Mouse (Mus musculus) hindbrain, embryonic 14.5 days (tissue): ENCODE measurements around the gene Ltbp3. TPM values are rescaled to one million over a fixed set of nuclear protein-coding genes. Genes with fewer than 3 reads are reported as not detected.

Experiments used
- ATAC-seq: fragments of 200-750 bp; cut with Nextera tagmentation; 2 replicates; pipeline ENCODE4 v1.8.0; 2017; ENCODE audit warnings: moderate number of reproducible peaks, mild to moderate bottlenecking, moderate TSS enrichment, moderate library complexity; ENCODE audit not compliant: low FRiP score
- DNase-seq: peaks from one replicate; pipeline ENCODE4 v3.0.0-alpha.2; 2015; ENCODE audit warnings: low spot score
- H3K27ac ChIP-seq: fragments of 300-500 bp; sonication (generic); 2 replicates; pipeline ENCODE4 v1.5.1; 2014; ENCODE audit warnings: mild to moderate bottlenecking, moderate library complexity
- H3K27me3 ChIP-seq: fragments of 300-500 bp; sonication (generic); 2 replicates; pipeline ENCODE4 v1.6.1; 2014; ENCODE audit warnings: mild to moderate bottlenecking, low read length, mixed read lengths; ENCODE audit not compliant: control insufficient read depth, insufficient read depth
- H3K36me3 ChIP-seq: fragments of 300-500 bp; sonication (generic); replicated peaks from 2 replicates; pipeline ENCODE4 v1.6.1; 2014; ENCODE audit not compliant: control insufficient read depth, insufficient read depth
- H3K4me1 ChIP-seq: fragments of 300-500 bp; sonication (generic); replicated peaks from 2 replicates; pipeline ENCODE4 v1.6.1; 2014; ENCODE audit warnings: antibody characterized with exemption, low read length, mixed read lengths; ENCODE audit not compliant: control insufficient read depth, insufficient read depth
- H3K4me2 ChIP-seq: fragments of 300-500 bp; sonication (generic); replicated peaks from 2 replicates; pipeline ENCODE4 v1.6.1; 2014; ENCODE audit warnings: mild to moderate bottlenecking, moderate library complexity
- H3K4me3 ChIP-seq: fragments of 300-500 bp; sonication (generic); replicated peaks from 2 replicates; pipeline ENCODE4 v1.5.1; 2014; ENCODE audit warnings: mild to moderate bottlenecking, low read length
- H3K9ac ChIP-seq: fragments of 300-500 bp; sonication (generic); 2 replicates; pipeline ENCODE4 v1.6.1; 2014
- H3K9me3 ChIP-seq: fragments of 300-500 bp; sonication (generic); 2 replicates; pipeline ENCODE4 v1.6.1; 2016; ENCODE audit warnings: low read length; ENCODE audit not compliant: control insufficient read depth
- WGBS: fragments of 180-500 bp; shearing (Covaris S2); extraction: QIAGEN DNeasy Blood & Tissue Kit; methylation state at CpG from one replicate; pipeline ENCODE4 v1.1.7; 2014; 5-methylcytosine and 5-hydroxymethylcytosine counted together
- polyA plus RNA-seq: library from polyadenylated mRNA; unstranded; fragments of >200 nt; fragmentation: Nextera tagmentation; extraction: Ambion mirVana; gene quantifications from 2 replicates; pipeline ENCODE4 v1.2.1, GENCODE M21; 2014

The Ltbp3 gene
- polyA plus RNA-seq, 1 experiment from 2014 or later: 15.8 TPM

DNA sequence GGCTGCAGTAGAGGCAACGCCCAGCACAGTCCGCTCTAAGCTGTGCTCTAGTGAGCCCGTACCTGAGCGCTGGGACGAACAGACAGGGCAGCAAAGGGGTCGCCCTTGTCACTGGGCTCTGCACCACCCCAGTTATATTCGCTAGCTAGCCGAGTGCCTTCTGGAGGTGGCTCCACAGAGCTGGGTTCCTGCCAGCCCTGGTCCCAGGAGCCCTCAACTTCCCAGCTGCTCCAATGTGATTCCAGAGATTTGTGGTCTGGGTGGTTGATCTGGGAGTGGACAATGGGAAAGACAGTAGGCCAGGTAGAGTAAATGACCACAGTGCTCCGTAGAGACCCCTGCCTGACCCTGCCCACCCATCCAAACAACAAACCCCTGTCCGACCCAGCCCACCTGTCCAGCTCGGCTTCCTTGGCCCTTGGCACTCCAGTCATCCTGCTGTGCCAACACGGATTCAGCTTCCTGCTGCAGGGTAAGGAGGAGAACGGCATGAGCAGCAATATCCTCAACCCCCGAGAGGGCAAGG is 18.2 kb downstream of the Ltbp3 start:
- Histone ChIP-seq H3K4me2 (no peak overlapping the region), H3K36me3 (peaks cover 64% of the 10 kb centered on the region)
- WGBS: 84% methylated on average over 14 of the region's 14 CpGs

DNA sequence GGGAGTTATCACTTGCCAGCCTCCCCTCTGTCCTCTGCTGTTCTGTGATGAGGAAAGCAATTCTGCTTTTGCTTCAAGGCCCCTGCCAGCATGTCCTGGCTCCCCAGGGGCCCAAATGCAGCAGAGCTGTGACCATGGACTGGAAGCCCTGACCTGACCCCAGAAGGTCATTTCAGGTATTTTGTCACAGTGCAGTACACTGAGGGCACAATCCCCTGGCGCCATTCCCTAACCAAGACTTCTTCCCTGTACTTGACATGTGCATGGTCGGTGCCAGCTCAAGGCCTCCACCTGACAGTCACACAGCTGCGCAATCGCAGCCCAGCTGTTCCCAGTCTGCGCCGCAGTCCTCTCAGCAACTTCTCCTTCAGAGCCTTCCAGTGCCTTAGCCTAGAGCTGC is 22.5 kb downstream of the Ltbp3 start:
- peaks cover 93% of the 10 kb centered on the region for H3K36me3 ChIP-seq
- no peak for ATAC-seq
- no peak overlapping the region for H3K4me2 ChIP-seq
- H3K27ac ChIP-seq: no peak overlapping the region
- DNase-seq: no peak
- no peak overlapping the region for H3K9ac ChIP-seq
- no peaks in the 10 kb centered on the region for H3K4me1 ChIP-seq
- no peak overlapping the region for H3K4me3 ChIP-seq
- H3K9me3 ChIP-seq: no peaks in the 10 kb centered on the region
- 93% methylated on average over 6 of the region's 6 CpGs for WGBS
- peaks cover 7% of the 10 kb centered on the region for H3K27me3 ChIP-seq

More for the DNA sequence above, 18.2 kb downstream of the Ltbp3 start:
- ATAC-seq (no peak), DNase-seq (no peak)
- Histone ChIP-seq H3K27me3 (peaks cover 44% of the 10 kb centered on the region), H3K27ac (no peak overlapping the region), H3K9ac (no peak overlapping the region), H3K4me1 (peaks cover 10% of the 10 kb centered on the region; the same call in 1 of the 2 replicates), H3K9me3 (no peaks in the 10 kb centered on the region), H3K4me3 (no peak overlapping the region)

DNA sequence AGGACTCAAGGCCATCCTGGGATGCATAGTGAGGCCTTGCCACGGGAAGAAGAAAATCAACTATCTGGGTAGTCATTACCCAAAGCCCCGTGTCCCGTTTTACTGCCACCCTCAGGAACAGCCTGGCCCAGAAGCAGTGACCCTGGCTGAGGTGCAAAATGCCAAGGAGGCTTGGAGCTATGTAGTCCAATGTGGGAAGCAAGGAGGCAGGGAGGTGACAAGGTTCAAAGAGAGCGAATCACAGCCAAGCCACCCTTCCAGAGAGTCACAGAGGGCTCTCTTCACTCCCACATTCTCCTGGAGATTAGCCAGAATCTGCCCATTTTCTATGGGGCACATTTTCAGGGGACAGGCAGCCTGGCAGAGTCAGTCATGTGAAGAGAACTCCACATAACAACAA is 26.6 kb downstream of the Ltbp3 start:
- Histone ChIP-seq H3K9ac (no peak overlapping the region), H3K4me2 (no peak overlapping the region), H3K4me1 (peaks cover 11% of the 10 kb centered on the region), H3K27ac (no peak overlapping the region), H3K4me3 (no peak overlapping the region), H3K9me3 (no peaks in the 10 kb centered on the region), H3K27me3 (no peaks in the 10 kb centered on the region), H3K36me3 (peaks cover 65% of the 10 kb centered on the region)
- no peak for ATAC-seq
- no peak for DNase-seq
- 92% methylated on average over 4 of the region's 4 CpGs for WGBS

DNA sequence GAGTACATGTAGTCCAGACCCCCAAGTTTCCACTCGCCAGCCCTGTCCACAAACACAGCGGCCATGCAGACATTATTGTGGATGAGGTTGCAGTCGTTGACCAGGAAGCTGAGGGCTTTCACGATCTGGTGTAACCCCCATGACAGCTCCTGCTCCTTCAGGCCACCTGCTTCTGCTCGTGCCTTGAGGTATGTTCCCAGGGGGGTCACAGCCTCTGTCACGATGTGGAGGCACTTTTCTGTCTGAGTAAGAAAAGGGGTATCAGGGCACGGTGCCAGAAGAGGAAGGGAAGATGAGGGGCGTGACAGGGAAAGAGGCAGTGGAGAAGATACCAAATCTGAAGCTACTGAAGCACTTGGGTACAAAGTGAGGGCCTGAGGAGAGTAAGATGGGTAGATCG is 29.6 kb downstream of the Ltbp3 start:
- WGBS: 44% methylated on average over 9 of the region's 9 CpGs
- H3K36me3 ChIP-seq: peaks cover 39% of the 10 kb centered on the region
- ATAC-seq: peak; percentile 7; the same call in 1 of the 2 replicates
- peaks cover 11% of the 10 kb centered on the region for H3K4me1 ChIP-seq
- peak overlapping the region; percentile 81; the same call in 1 of the 2 replicates for H3K27ac ChIP-seq
- peak overlapping the region; percentile 81 for H3K9ac ChIP-seq
- H3K27me3 ChIP-seq: no peaks in the 10 kb centered on the region
- peak overlapping the region; percentile 66 for H3K4me2 ChIP-seq
- no peaks in the 10 kb centered on the region for H3K9me3 ChIP-seq
- DNase-seq: no peak
- H3K4me3 ChIP-seq: peak overlapping the region; percentile 67

DNA sequence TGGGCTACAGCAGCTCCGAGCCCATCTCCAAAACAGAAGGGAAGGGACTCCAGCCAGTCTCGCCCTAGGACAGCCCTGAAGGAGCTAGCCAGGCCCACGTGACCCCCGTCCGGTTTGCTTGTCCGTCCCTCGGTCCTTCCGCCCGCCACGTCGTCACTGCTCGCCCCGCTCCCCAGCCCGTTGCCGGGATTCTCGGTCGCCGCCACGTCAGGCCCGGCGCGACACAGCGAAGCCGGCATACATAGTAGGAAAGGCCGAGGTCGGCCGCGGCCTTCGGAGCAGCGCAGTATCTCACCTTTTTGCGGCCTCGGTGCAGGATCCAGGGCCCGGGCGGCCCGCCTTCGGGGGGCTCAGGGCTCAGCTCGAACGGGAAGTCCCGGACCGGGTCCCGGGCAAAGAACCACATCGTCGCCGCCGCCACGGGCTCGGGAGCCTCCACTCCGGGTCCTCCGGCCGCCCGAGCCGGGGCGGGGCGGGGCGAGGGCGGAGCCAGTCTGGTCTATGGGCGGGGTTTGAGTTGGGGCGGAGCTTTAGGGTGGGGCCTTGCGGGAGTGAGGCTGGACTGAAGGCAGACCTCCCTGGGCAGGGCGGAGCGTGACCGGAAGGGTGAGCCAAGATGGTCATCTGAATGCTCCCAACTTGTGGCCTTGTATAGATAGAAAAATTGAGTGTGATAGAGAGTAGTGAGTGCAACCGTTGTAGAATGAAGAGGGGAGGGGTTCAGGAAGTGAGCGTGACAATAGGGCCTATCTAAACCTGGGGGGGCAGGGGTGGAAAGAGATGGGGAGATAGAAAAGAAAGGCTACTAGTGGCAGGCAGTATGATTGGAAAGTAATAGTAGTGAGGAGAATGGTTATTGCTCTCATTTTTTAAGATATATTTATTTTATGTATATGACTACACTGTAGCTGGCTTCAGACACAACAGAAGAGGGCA is 30.5 kb downstream of the Ltbp3 start, which contains the start of gene Scyl1:
Gene Scyl1 (minus strand): TSS at position 495 of the 936 bp plus-strand sequence.
- peak; percentile 95 for ATAC-seq
- Histone ChIP-seq H3K4me2 (peak within 1 kb of the TSS; percentile 66), H3K4me1 (peaks cover 11% of the 10 kb centered on the region), H3K9ac (peak within 1 kb of the TSS; percentile 81), H3K27ac (peak within 1 kb of the TSS; percentile 81), H3K36me3 (peaks cover 30% of the 10 kb centered on the region), H3K9me3 (no peaks in the 10 kb centered on the region), H3K27me3 (no peaks in the 10 kb centered on the region), H3K4me3 (peak within 1 kb of the TSS; percentile 67)
- WGBS: under 1% methylated on average over 64 of the region's 64 CpGs
- peak; percentile 85 for DNase-seq

DNA sequence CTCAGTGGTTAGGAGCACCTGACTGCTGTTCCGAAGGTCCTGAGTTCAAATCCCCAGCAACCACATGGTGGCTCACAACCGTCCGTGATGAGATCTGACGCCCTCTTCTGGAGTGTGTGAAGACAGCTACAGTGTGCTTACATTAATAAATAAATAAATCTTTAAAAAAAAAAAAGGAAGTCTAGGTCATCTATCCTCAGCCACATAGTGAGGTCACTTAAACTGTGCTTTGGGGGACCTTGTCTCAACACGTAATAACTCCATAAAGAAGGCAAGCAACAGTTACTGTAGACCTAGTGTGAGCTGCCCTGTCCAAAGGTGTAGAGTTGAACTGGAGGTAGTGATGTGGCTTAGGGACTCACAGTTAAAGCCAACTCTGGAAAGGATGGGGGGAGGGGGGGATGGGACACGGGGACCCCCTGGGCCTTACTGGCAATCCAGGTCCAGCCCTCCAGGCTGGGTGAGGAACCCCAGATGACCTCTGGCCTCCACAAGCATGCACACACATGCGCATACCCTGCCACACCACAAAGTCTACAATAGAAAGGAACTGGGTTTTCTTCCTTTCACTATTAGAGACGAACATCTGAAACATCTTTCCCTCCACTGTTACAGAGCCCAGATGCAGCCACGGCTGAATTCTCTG is 36.8 kb downstream of the Ltbp3 start:
- Histone ChIP-seq H3K9ac (no peak overlapping the region), H3K4me1 (no peaks in the 10 kb centered on the region), H3K4me2 (no peak overlapping the region), H3K27ac (no peak overlapping the region), H3K4me3 (no peak overlapping the region), H3K27me3 (no peaks in the 10 kb centered on the region), H3K9me3 (no peaks in the 10 kb centered on the region), H3K36me3 (no peaks in the 10 kb centered on the region)
- ATAC-seq (no peak), DNase-seq (no peak)
- WGBS: 82% methylated on average over 9 of the region's 9 CpGs

DNA sequence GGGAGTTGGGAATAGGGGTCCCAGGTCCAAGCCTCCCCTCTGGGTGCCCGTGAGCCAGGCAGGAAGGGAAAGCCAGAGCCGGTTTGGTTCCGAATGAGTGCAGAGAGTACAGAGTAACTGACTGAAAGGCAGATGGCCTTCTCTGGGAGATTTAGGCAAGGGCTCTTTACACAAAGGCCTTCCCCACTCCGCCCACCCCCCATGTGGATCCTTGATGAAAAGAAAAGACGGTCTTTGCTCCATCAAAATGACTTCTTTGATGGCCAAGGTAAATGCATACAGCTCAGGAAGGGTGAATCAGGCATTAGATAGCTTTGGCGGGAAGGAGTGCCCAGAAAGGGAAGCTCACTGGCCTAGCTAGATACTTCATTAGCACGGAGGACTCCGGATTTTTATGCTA is 37.6 kb downstream of the Ltbp3 start:
- Histone ChIP-seq H3K27me3 (no peaks in the 10 kb centered on the region), H3K36me3 (no peaks in the 10 kb centered on the region), H3K9ac (no peak overlapping the region), H3K4me2 (no peak overlapping the region), H3K4me1 (no peaks in the 10 kb centered on the region), H3K27ac (no peak overlapping the region), H3K9me3 (no peaks in the 10 kb centered on the region), H3K4me3 (no peak overlapping the region)
- DNase-seq (no peak), ATAC-seq (no peak)
- WGBS: 48% methylated on average over 8 of the region's 8 CpGs

DNA sequence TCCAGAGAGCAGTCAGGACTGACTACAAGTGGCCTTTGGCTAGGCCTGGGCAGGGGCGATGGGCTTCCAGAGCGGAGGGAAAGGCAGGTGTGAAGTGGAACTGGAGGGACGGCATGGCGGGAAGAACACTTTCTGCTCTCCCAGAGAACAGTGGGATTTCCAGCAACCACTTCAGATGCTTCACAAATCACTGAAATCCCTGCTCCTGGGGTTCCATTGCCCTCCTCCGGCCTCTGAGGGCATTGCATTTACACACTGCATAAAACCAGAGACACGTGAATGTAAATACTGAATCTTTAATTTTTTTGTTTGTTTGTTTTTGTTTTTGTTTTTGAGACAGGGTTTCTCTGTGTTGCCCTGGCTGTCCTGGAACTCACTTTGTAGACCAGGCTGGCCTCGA is 39.5 kb downstream of the Ltbp3 start:
- 67% methylated on average over 7 of the region's 7 CpGs for WGBS
- Histone ChIP-seq H3K27ac (no peak overlapping the region), H3K36me3 (no peaks in the 10 kb centered on the region), H3K4me1 (no peaks in the 10 kb centered on the region), H3K9me3 (no peaks in the 10 kb centered on the region), H3K9ac (no peak overlapping the region), H3K4me3 (no peak overlapping the region), H3K27me3 (no peaks in the 10 kb centered on the region), H3K4me2 (no peak overlapping the region)
- ATAC-seq (no peak), DNase-seq (peak; percentile 43)

DNA sequence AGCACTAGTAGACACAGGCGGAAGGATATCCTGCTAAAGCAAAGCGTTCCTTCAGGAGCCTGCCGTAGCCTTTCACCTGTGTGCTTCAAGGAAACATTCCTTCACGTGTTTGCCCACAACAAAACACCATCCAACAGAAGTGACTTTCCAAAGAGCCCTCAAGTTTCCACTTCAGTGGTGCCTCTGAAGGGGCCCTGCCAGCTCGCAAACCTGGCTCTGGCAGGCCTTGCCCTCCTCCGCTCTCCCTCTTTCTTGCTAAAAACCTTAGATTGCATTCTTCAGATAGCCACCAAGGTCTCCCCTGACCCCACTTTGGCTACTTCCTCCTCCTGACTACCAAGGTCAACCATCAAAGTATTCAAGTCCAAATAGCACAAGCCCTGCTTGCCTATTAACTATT is 40.8 kb downstream of the Ltbp3 start:
- no peaks in the 10 kb centered on the region for H3K36me3 ChIP-seq
- 90% methylated on average over 6 of the region's 6 CpGs for WGBS
- no peak overlapping the region for H3K4me2 ChIP-seq
- no peak overlapping the region for H3K9ac ChIP-seq
- no peak overlapping the region for H3K4me3 ChIP-seq
- H3K27ac ChIP-seq: no peak overlapping the region
- DNase-seq (no peak), ATAC-seq (no peak)
- no peaks in the 10 kb centered on the region for H3K4me1 ChIP-seq
- no peaks in the 10 kb centered on the region for H3K9me3 ChIP-seq
- no peaks in the 10 kb centered on the region for H3K27me3 ChIP-seq
